Mouse (Mus musculus) stomach, embryonic 14.5 days (tissue): ENCODE measurements around the gene Usp38. TPM values are rescaled to one million over a fixed set of nuclear protein-coding genes. Genes with fewer than 3 reads are reported as not detected.

Source experiments
- ATAC-seq: fragments of 200-750 bp; cut with Nextera tagmentation; 2 replicates; pipeline ENCODE4 v1.8.0; 2017; ENCODE audit warnings: low read depth, moderate TSS enrichment; ENCODE audit not compliant: insufficient number of reproducible peaks, insufficient read depth, low FRiP score
- H3K27ac ChIP-seq: fragments of 300-500 bp; sonication (generic); 2 replicates; pipeline ENCODE4 v1.5.1; 2014; ENCODE audit warnings: mild to moderate bottlenecking, low read length, moderate library complexity, mixed read lengths
- H3K27me3 ChIP-seq: fragments of 300-500 bp; sonication (generic); 2 replicates; pipeline ENCODE4 v1.6.1; 2014; ENCODE audit warnings: low read length, control low read depth, mixed read lengths; ENCODE audit not compliant: control insufficient read depth, insufficient read depth
- H3K36me3 ChIP-seq: fragments of 300-500 bp; sonication (generic); 2 replicates; pipeline ENCODE4 v1.6.1; 2014; ENCODE audit warnings: mild to moderate bottlenecking, control low read depth, low read length, moderate library complexity, mixed read lengths; ENCODE audit not compliant: control insufficient read depth, insufficient read depth
- H3K4me1 ChIP-seq: fragments of 300-500 bp; sonication (generic); 2 replicates; pipeline ENCODE4 v1.6.1; 2014; ENCODE audit warnings: low read length, control low read depth, mixed read lengths; ENCODE audit not compliant: control insufficient read depth, insufficient read depth
- H3K4me2 ChIP-seq: fragments of 300-500 bp; sonication (generic); replicated peaks from 2 replicates; pipeline ENCODE4 v1.6.1; 2014; ENCODE audit warnings: low read depth, low read length, control low read depth
- H3K4me3 ChIP-seq: fragments of 300-500 bp; sonication (generic); 2 replicates; pipeline ENCODE4 v1.5.1; 2014; ENCODE audit warnings: low read depth, low read length, control low read depth
- H3K9ac ChIP-seq: fragments of 300-500 bp; sonication (generic); replicated peaks from 2 replicates; pipeline ENCODE4 v1.6.1; 2014; ENCODE audit warnings: low read depth, mild to moderate bottlenecking, control low read depth, low read length, moderate library complexity, mixed read lengths
- H3K9me3 ChIP-seq: fragments of 300-500 bp; sonication (generic); 2 replicates; pipeline ENCODE4 v1.6.1; 2016; ENCODE audit warnings: low read depth, low read length, control low read depth; ENCODE audit not compliant: control insufficient read depth
- WGBS: fragments of 180-500 bp; shearing (Covaris S2); extraction: QIAGEN DNeasy Blood & Tissue Kit; methylation state at CpG from one replicate; pipeline ENCODE4 v1.1.7; 2014; 5-methylcytosine and 5-hydroxymethylcytosine counted together
- polyA plus RNA-seq: library from polyadenylated mRNA; unstranded; fragments of >200 nt; fragmentation: Nextera tagmentation; extraction: Ambion mirVana; gene quantifications from 2 replicates; pipeline ENCODE4 v1.2.1, GENCODE M21; 2014

Gene Usp38
- polyA plus RNA-seq, 1 experiment from 2014 or later, result 22.8 TPM

DNA sequence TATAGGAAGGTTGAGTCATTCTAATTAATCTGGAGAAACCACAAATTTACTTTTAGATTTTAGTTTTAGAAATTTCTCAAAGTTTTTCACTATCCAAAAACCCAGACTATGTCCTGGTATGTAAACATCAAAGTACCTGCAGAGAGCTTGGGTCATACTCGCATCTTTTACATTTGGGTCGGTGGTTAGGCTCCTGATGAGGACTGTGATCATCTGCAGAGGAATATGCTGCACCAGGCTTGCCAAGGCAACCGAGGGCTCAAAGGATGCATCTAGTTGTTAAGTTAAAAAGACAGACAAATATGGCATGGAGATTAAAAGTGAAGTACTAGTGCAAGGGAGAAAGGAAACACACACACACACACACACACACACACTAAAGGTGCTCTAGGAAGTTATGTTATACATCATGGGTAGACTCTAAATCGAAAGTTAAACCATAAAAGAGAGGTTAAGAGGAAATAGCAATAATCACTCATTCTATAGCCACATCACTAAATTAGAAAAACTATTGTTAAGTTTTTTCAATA lies 2.6 kb downstream of the Usp38 start:
- peaks cover 17% of the 10 kb centered on the region for H3K4me1 ChIP-seq
- H3K27me3 ChIP-seq, result no peaks in the 10 kb centered on the region
- ATAC-seq, result no peak
- H3K4me3 ChIP-seq, result peak overlapping the region; percentile 96; the same call in 1 of the 2 replicates
- H3K9me3 ChIP-seq, result no peaks in the 10 kb centered on the region
- H3K27ac ChIP-seq, result no peak overlapping the region
- H3K36me3 ChIP-seq, result no peaks in the 10 kb centered on the region; the same call in 1 of the 2 replicates
- peak overlapping the region; percentile 89 for H3K4me2 ChIP-seq
- WGBS, result 85% methylated on average over 4 of the region's 4 CpGs
- H3K9ac ChIP-seq, result no peak overlapping the region

DNA sequence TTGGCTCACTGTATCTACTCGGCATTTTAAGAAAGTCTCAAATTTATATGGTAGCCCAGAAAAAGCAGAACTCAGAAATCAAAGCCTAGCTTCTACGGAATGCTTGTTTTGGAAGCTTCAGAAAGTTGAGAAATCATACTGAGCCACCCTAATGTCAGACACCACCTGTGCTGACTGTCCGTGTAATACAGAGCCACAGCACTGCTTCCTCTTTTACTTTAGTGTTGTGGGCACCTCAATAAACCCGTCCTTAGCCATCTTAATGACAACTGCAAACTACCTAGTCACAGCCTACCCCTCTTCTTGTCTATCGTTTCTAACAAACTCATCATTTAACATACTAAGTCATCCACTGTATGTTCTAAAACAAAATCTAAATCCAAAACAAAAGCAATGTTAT lies 4.3 kb downstream of the Usp38 start:
- ATAC-seq, result no peak
- 94% methylated on average over 5 of the region's 5 CpGs for WGBS
- Histone ChIP-seq H3K4me2 (no peak overlapping the region), H3K9ac (no peak overlapping the region), H3K36me3 (peaks cover 6% of the 10 kb centered on the region), H3K9me3 (no peaks in the 10 kb centered on the region), H3K27ac (no peak overlapping the region), H3K4me1 (peaks cover 17% of the 10 kb centered on the region), H3K4me3 (no peak overlapping the region), H3K27me3 (no peaks in the 10 kb centered on the region)

DNA sequence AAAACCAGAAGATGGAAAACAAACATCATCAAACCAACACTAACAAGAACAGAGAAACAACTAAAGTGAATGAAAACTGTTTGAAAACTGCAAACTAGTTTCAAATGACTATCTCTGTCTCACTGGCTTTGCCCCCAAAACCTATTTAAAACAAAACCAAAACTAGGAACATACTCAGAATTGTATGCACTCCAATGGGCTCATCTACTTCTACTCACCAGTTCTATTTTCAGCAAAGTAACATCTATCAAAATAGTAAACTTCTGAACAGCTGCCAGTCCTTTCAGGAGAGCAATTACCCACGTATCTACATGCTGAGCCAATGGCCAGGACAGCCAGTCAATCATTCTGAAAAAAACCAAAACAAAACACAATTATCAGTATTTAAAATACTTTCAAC lies 9.6 kb downstream of the Usp38 start:
- WGBS, result 88% methylated on average over 1 of the region's 1 CpGs
- H3K4me2 ChIP-seq, result no peak overlapping the region
- no peak overlapping the region for H3K9ac ChIP-seq
- no peak overlapping the region for H3K4me3 ChIP-seq
- no peak for ATAC-seq
- H3K4me1 ChIP-seq, result no peaks in the 10 kb centered on the region
- no peaks in the 10 kb centered on the region for H3K9me3 ChIP-seq
- H3K27ac ChIP-seq, result no peak overlapping the region
- no peaks in the 10 kb centered on the region for H3K27me3 ChIP-seq
- peaks cover 42% of the 10 kb centered on the region for H3K36me3 ChIP-seq

DNA sequence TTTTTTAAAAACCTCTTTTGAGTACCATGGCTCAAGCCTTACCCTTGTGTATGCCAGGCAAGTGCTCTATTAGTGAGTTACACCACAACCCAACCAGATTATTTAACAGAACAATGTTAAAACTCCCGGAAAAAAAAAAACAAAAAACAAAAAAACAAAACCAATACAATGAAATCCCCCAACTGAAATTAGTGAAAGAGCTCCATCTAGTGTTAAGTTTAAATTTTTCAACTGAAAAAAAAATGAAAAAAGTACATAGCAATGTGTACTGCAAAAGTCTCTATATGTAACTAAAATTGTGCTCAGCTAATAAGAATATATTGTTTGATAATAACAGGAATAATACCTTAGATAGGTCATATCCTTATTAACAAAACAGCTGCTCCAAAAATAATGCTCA lies 18.1 kb downstream of the Usp38 start:
- Histone ChIP-seq H3K4me2 (no peak overlapping the region), H3K27ac (no peak overlapping the region), H3K9me3 (no peaks in the 10 kb centered on the region), H3K27me3 (no peaks in the 10 kb centered on the region), H3K4me3 (no peak overlapping the region), H3K9ac (no peak overlapping the region), H3K36me3 (peaks cover 37% of the 10 kb centered on the region), H3K4me1 (no peaks in the 10 kb centered on the region)
- whole genome bisulfite sequencing, result 19% methylated on average over 1 of the region's 1 CpGs
- no peak for ATAC-seq

DNA sequence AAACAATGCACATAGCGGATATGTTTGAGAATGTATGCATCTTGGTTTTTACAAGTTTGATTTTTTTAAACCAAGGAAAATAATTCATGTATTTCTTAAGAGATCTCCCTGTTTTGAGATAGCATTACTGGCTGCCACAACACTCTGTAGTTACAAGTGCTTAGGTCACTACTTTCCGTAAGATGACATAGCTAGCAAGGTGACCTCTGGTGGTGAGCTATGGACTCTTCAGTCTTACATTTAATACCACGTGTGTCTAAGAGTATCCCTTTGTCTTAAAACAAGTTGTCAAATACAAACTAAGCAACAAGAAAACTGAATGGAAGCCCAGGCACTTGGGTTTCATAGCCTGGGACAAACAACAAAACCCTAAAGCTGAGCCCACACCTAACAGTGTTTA lies 22.8 kb downstream of the Usp38 start:
- no peaks in the 10 kb centered on the region for H3K27me3 ChIP-seq
- no peaks in the 10 kb centered on the region for H3K4me1 ChIP-seq
- ATAC-seq, result no peak; the same call in 1 of the 2 replicates
- no peak overlapping the region for H3K4me3 ChIP-seq
- peaks cover 32% of the 10 kb centered on the region for H3K36me3 ChIP-seq
- no peak overlapping the region for H3K9ac ChIP-seq
- WGBS, result 45% methylated on average over 3 of the region's 3 CpGs
- no peaks in the 10 kb centered on the region for H3K9me3 ChIP-seq
- H3K27ac ChIP-seq, result no peak overlapping the region
- H3K4me2 ChIP-seq, result no peak overlapping the region

DNA sequence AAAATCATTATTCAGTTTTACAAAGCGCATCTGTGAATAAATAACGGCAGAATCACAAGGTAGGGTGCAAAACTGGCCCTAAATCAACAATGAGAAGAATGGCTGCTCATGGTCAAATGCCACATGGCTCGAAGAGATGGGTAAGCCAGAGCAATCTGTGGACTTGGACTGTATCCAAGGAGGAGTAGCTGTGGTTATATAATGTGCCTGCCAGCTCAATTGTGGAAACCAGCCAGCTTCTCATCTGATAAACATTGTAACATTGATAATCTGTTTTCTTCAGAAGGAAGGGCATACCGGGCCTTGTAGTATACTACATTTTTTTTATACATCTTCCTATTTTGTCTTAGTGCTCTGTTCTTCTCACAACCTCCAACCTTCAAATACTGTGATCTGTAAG lies 31.9 kb downstream of the Usp38 start:
- peaks cover 30% of the 10 kb centered on the region for H3K36me3 ChIP-seq
- no peak for ATAC-seq

DNA sequence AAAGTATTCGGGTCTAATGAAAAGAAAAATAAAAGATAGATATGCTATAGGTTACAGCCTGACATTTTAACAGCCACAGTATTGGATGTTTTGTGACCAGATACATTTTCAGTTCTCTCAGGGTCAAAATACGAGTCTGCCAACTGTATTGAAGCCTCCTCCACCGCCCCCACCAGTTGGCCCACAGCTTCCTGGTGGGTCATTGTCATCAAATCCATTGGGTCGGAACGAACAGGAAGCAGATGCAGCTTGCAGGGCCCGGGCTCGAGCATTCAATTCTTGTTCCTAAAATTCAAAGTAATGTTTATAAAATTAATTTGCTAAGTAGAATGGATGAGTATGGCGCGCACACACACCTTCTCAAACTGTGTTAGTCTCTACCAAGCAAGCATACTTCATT lies 33.0 kb downstream of the Usp38 start:
- H3K4me3 ChIP-seq, result no peak overlapping the region
- H3K4me1 ChIP-seq, result no peaks in the 10 kb centered on the region
- H3K27me3 ChIP-seq, result no peaks in the 10 kb centered on the region
- ATAC-seq, result no peak
- no peak overlapping the region for H3K27ac ChIP-seq
- H3K36me3 ChIP-seq, result peaks cover 29% of the 10 kb centered on the region
- no peak overlapping the region for H3K9ac ChIP-seq
- WGBS, result 88% methylated on average over 9 of the region's 9 CpGs
- no peaks in the 10 kb centered on the region for H3K9me3 ChIP-seq
- H3K4me2 ChIP-seq, result no peak overlapping the region

More for the DNA sequence above, 31.9 kb downstream of the Usp38 start:
- H3K4me3 ChIP-seq, result no peak overlapping the region
- H3K9ac ChIP-seq, result no peak overlapping the region
- no peak overlapping the region for H3K4me2 ChIP-seq
- no peaks in the 10 kb centered on the region for H3K9me3 ChIP-seq
- H3K27ac ChIP-seq, result no peak overlapping the region
- whole genome bisulfite sequencing, result 60% methylated on average over 4 of the region's 4 CpGs
- no peaks in the 10 kb centered on the region for H3K27me3 ChIP-seq
- H3K4me1 ChIP-seq, result no peaks in the 10 kb centered on the region

DNA sequence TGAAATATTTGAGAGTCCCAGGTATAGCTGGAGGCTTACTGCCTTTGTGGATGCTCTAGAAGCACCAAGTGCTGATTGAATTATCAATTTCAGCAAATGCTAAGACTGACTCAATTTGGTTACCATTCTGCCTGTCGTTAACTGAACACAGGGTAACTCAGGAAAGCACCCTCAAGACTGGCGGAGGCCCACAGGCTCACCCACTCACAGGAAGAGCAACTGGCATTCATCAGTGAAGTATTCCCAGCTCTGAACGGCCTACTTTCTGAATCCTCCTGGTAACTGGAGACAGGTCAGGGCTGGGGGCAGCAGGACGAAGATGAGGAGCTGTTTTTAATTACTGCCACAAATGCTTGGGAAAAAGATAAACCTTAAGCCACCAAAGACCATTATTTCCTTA lies 34.7 kb downstream of the Usp38 start:
- WGBS, result 85% methylated on average over 4 of the region's 4 CpGs
- ATAC-seq, result no peak
- H3K27ac ChIP-seq, result no peak overlapping the region
- H3K4me1 ChIP-seq, result no peaks in the 10 kb centered on the region
- no peaks in the 10 kb centered on the region for H3K27me3 ChIP-seq
- H3K4me2 ChIP-seq, result no peak overlapping the region
- no peak overlapping the region for H3K4me3 ChIP-seq
- H3K9ac ChIP-seq, result no peak overlapping the region
- no peaks in the 10 kb centered on the region for H3K9me3 ChIP-seq
- H3K36me3 ChIP-seq, result peaks cover 21% of the 10 kb centered on the region

DNA sequence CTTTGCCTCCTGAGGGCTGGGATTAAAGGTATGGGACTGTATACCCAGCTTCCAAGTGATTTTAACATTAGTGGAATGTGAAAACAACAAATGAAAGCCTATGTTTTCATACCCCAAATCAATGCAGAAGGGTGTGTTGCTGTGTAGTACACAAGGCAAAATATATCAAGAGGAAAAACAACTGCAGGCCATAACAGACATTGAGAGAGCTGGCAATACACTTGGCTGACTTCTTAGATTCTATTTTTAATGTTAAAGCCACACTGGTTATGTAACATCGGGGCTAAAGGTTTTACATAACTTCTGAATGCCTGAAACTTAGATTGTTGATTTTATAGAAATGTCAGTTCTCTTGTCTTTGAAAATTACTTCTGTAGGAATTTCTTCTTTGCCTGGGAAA lies 37.5 kb downstream of the Usp38 start:
- peaks cover 9% of the 10 kb centered on the region; the same call in 1 of the 2 replicates for H3K36me3 ChIP-seq
- no peaks in the 10 kb centered on the region for H3K4me1 ChIP-seq
- no peak overlapping the region for H3K9ac ChIP-seq
- no peak overlapping the region for H3K4me2 ChIP-seq
- no peak overlapping the region for H3K27ac ChIP-seq
- ATAC-seq, result no peak
- WGBS, result 64% methylated on average over 1 of the region's 1 CpGs
- no peaks in the 10 kb centered on the region for H3K27me3 ChIP-seq
- H3K9me3 ChIP-seq, result no peaks in the 10 kb centered on the region
- no peak overlapping the region for H3K4me3 ChIP-seq
